Mouse (Mus musculus) forebrain, embryonic 13.5 days (tissue): ENCODE measurements at regions not wholly inside any gene's neighbourhood (a gene's known extent, or its start where the extent isn't known, plus 50 kb on each side); places are given as distances from the start of the nearest gene placed in this dataset.

Experiments
- ATAC-seq: fragments of 200-750 bp; cut with Nextera tagmentation; 2 replicates; pipeline ENCODE4 v1.8.0; 2017
- H3K27ac ChIP-seq: fragments of 300-500 bp; sonication (generic); 2 replicates; pipeline ENCODE4 v1.5.1; 2015; ENCODE audit warnings: inconsistent platforms, mild to moderate bottlenecking, moderate library complexity
- H3K27me3 ChIP-seq: fragments of 300-500 bp; sonication (generic); 2 replicates; pipeline ENCODE4 v1.6.1; 2015; ENCODE audit warnings: mild to moderate bottlenecking, inconsistent platforms
- H3K36me3 ChIP-seq: fragments of 300-500 bp; sonication (generic); 2 replicates; pipeline ENCODE4 v1.6.1; 2015; ENCODE audit warnings: mild to moderate bottlenecking, inconsistent platforms; ENCODE audit not compliant: poor library complexity, severe bottlenecking
- H3K4me1 ChIP-seq: fragments of 300-500 bp; sonication (generic); 2 replicates; pipeline ENCODE4 v1.6.1; 2015; ENCODE audit warnings: inconsistent platforms
- H3K4me2 ChIP-seq: fragments of 300-500 bp; sonication (generic); 2 replicates; pipeline ENCODE4 v1.6.1; 2015; ENCODE audit warnings: inconsistent platforms, mild to moderate bottlenecking, moderate library complexity
- H3K4me3 ChIP-seq: fragments of 300-500 bp; sonication (generic); 2 replicates; pipeline ENCODE4 v1.5.1; 2015; ENCODE audit warnings: mild to moderate bottlenecking, inconsistent platforms
- H3K9ac ChIP-seq: fragments of 300-500 bp; sonication (generic); 2 replicates; pipeline ENCODE4 v1.6.1; 2015; ENCODE audit warnings: mild to moderate bottlenecking, inconsistent platforms
- H3K9me3 ChIP-seq: fragments of 300-500 bp; sonication (generic); replicated peaks from 2 replicates; pipeline ENCODE4 v1.6.1; 2016; ENCODE audit warnings: inconsistent platforms
- WGBS: fragments of 180-500 bp; shearing (Covaris S2); methylation state at CpG from one replicate; pipeline ENCODE4 v1.1.7; 2015; 5-methylcytosine and 5-hydroxymethylcytosine counted together

GRCm38 (mm10) chr2:116177155-116177554, 111.5 kb upstream of the Meis2 start:
- ATAC-seq = no peak
- Histone ChIP-seq H3K27me3 (no peaks in the 10 kb centered on the region), H3K9me3 (no peaks in the 10 kb centered on the region), H3K4me1 (no peaks in the 10 kb centered on the region), H3K9ac (no peak overlapping the region), H3K4me3 (no peak overlapping the region), H3K27ac (no peak overlapping the region), H3K36me3 (no peaks in the 10 kb centered on the region), H3K4me2 (no peak overlapping the region)
- 93% methylated on average over 3 of the region's 3 CpGs for WGBS

GRCm38 (mm10) chr2:116165871-116166770, 100.5 kb upstream of the Meis2 start:
- ATAC-seq = no peak
- H3K4me2 ChIP-seq = no peak overlapping the region
- 92% methylated on average over 16 of the region's 16 CpGs for WGBS
- no peak overlapping the region for H3K27ac ChIP-seq
- H3K4me1 ChIP-seq = no peaks in the 10 kb centered on the region
- no peak overlapping the region for H3K4me3 ChIP-seq
- H3K9ac ChIP-seq = no peak overlapping the region
- no peaks in the 10 kb centered on the region for H3K36me3 ChIP-seq
- no peaks in the 10 kb centered on the region for H3K27me3 ChIP-seq
- no peaks in the 10 kb centered on the region for H3K9me3 ChIP-seq
